Mouse (Mus musculus): ENCODE results near the gene Tiparp. TPM values are rescaled to one million over a fixed set of nuclear protein-coding genes. Genes with fewer than 3 reads are reported as not detected.

The Tiparp gene
- total RNA-seq, 2 experiments from 2014 or later: 9.9 to 11.5 TPM

DNA sequence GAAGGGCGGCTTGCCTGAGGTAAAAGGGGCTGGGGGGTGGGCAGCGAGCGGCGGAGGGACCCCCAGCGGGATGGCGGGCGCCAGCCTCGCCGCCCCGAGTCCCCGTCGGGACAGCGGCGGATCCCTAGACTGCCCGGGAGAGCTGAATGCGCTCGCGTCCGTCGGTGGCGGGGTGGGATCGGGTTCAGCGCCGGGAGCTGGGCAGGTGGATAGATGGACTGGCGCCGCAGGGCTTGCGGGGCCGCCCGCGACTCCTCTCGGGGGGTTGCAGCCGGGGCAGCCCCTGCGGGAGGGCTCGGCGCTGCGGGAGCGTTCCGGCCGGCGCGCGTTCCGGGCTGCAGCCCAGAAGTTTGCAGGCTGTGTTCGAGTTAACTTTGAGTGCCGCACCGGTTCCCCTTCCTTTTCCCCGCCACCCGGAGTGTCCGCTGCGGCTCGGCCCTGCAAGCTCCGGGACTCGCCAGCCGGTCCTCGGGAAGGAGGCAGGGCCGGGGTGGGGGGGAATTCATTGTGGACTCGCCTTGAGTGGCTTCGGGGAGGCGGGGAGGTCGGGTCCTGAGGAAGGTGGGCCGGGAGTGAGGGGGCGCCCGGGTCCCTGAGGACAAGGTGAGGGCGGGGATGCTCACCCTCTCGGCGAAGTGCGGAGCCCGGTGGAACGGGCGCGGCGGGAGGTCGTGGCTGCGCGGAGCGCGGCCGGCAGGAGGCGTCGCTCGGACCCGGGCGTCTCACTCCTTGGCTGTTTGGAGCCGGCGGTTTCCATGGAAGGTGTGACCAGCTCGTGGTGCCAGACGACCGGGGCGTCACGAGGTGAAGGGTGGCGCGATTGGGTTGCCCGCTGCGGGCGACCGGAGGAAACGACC is 632 bp downstream of the Tiparp start:
- intact Hi-C loops (cut with DNase I): loop anchor here (1.0 to 5.0 kb wide), 4 partner anchors 130 to 401 kb away; partner anchors contain the start of gene Ssr3
- peak; percentile 39 for DNase-seq (ENCODE audit: low spot score)

DNA sequence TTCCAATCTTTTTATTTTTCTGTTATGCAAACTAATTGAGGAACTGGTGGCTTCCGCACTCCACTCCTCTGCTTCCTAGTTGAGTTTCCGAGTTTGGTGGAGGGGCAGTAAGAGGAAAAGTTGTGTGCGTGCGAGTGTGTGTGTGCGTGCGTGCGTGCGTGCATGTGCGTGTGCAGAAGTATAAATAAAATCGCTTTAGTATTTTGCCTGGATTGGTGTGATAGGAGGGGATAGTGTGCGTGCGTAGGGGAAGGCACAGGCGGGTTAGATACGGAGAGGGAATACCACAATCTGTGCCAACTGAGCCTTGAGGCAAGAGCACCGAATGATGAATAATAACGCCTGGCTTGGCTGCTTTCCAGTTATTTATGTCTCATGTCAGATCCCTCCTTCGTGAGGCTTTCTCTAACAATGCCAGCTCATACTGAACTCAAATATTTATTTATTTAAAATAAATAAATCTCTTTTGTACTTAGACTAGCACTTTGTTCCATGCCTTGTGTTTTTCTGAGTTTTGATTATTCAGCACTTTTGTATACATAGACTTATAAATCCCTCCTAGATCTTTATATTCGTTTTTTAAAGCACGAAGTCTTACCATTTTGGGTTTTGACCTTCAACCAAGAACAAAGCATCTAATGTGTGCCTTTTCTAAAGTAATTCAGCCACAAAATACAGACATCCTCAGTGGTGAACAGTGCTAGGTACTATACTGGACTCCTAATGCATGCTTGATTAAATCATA is 1.4 kb downstream of the Tiparp start:
- no peak for DNase-seq (ENCODE audit: low spot score)
- intact Hi-C loops (cut with DNase I): loop anchor here (2.0 to 5.0 kb wide), 4 partner anchors 129 to 463 kb away; partner anchors contain the start of gene Ssr3

DNA sequence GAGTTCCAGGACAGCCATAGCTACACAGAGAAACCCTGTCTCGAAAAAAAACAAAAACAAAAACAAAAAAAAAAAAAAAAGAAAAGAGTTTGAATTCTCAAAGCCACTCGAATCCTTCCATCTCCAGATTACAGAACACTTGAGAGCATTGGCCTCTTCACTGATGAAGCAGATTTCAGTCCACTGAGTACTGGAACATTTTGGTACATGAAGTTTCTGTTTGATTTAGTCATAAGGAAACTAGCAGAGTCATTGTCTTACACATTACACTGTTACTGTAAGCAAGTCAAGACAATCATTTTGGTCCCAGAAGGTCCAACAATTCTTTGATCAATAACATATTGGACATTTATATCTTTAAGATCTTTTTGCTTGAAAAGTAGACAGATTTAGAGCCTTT is 4.8 kb downstream of the Tiparp start:
- intact Hi-C loops (cut with DNase I): loop anchor here (5.0 kb wide), 1 partner anchor 459 kb away; no protein-coding TSS in a partner anchor
- DNase-seq (ENCODE audit: low spot score): no peak

DNA sequence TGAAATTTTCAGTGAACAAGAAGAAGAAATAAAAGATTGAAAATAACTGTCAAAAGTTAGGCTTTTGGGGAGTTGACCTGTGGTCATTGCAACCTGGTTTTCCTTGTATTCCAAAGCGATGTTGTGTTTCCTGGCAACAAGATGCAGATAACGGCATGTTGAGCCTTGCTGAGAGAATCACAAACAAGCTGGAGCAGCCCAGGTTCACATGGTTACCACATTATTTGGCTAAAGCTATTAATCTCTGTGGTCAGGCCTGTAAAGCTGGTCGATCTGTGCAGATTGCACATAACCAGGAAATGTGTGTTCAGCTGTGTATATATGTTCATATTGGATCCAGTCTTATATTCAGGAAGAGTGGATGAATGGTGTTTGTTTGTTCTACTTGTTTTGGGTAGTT is 5.4 kb downstream of the Tiparp start:
- DNase-seq (ENCODE audit: low spot score): no peak
- intact Hi-C loops (cut with DNase I): loop anchor here (5.0 kb wide), 1 partner anchor 459 kb away; no protein-coding TSS in a partner anchor

DNA sequence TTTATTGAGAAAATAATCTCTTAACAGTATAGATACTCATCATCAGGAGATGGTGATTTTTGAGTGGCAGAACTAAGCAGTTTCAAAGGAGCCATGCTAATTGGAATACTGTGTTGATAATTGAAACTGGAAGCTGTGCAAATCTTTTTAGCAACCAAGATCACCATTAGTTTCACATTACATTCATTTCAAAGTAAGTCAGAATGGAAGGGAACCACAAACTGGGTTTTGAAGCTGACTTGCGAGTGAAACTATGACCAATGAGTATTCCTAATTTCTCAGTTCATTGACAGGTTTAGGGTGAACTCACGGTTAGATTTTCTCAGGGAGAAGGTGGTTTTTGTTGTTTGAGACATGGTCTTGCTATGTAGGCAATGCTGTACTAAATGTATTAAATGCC is 6.3 kb downstream of the Tiparp start:
- intact Hi-C loops (cut with DNase I): loop anchor here (5.0 kb wide), 1 partner anchor 458 kb away; no protein-coding TSS in a partner anchor
- DNase-seq (ENCODE audit: low spot score): no peak

DNA sequence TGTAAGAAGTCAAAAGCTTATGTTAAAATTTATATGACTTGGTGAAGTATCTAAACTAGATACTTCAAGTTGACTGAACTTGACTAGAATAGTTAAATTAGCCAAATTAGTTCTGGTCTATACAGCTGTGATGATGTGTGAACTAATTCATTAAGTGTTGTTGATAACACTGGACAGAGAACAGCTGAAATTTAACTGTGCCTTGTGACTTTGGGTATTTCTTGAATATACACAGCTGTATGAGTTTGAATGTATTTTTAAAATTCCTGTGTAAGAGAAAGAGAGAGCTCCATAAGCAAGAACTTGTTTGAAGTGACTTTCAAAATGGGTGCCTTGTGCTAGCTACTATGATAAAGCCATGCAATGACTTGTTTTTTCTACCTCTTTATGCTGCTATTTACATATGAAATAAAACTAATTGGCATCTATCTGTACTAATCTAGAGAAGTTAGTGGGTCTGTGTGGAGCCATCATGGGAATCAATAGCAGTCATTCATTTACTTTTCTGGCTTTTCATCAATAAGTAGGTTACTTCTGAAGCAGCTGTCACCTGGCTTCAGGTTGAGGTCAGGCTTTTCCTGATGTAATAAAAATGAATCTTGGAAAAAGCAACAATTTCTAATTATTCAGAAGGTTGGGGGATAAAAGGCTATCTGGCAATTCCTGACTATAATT is 7.0 kb downstream of the Tiparp start:
- no peak for DNase-seq (ENCODE audit: low spot score)
- intact Hi-C loops (cut with DNase I): no loop called here

DNA sequence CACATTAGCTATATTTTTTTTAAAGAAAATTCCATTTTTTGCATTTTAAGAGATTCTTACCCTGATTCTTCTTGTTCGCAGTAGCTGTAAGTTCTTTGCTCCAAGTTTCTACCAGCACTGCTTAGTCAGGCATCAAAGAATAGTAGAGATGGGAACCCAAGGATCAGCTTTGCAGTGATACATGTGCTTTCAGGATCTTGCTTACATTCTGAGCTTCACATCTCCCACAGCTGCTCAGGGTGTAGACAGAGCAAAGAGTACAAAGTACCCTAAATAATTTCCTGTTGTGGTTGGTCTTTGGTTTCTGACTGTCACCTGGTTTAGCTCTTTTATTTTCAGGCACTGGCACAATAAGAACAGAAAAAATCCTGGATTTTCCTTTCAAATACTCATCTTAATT is 9.1 kb downstream of the Tiparp start:
- DNase-seq (ENCODE audit: low spot score): no peak
- intact Hi-C loops (cut with DNase I): no loop called here

DNA sequence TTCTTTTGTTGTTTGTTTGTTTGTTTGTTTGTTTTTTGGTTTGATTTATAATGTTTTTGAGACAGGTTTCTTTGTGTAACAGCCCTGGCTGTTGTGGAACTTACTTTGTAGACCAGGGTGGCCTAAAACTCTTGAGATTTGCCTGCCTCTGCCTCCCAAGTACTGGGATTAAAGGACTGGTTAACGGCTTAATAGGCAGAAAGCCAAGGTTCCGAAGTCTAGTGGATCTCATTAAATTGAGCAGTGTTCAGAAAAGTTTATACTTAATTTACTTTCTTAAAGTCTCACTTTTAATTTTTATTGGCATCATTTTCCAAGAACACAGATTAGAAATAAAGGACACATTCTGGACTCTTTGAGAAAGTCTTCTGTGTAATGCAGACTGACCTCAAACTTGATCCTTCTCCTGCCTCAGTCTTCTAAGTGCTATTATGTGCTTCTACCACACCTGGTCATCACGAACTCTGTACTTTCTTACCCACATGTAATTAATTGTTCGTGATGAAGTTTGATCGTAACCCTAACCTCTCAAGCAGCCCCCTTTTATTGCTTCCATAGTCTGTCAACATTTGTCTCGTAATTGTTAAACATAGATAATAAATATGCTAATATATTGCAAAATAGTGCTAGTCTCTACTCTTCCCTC is 12.8 kb downstream of the Tiparp start:
- intact Hi-C loops (cut with DNase I): no loop called here
- no peak for DNase-seq (ENCODE audit: low spot score)

DNA sequence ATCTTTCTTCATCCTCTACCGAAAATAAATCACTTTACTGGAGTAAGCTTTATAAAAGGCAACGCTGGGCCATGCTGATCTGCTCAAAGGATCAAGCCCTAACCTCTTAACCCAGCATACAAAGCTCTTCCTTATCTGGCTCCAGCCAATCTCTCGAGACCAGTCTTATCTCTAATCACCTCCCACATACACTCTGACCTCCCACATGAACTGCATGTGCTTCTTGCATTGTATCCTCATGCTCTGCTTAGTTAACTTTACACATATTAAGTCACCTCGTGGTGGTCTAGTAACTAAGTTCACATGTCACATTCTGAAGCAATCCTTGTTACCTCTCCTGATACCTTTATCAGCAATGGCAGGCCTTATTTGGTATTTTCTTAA is 13.3 kb downstream of the Tiparp start:
- intact Hi-C loops (cut with DNase I): no loop called here
- DNase-seq (ENCODE audit: low spot score): no peak

DNA sequence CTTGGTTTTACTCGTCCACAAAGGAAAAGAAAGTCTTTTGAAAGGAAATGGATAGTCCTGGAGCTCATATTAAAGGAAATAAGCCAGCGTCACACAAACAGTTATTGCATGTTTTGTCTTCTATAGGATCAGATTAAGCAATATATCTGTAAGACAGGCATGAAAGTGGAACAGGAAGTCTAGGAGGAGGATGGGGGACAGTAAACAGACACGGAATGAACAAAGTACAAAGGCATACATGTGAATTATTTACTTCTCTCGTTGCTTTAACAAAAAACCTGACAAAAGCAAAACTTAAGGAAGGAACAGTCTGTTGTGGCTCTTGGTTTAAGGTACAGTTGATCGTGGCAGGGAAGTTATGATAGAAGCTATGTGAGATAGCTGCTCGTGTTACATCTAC is 21.6 kb downstream of the Tiparp start:
- intact Hi-C loops (cut with DNase I): no loop called here

DNA sequence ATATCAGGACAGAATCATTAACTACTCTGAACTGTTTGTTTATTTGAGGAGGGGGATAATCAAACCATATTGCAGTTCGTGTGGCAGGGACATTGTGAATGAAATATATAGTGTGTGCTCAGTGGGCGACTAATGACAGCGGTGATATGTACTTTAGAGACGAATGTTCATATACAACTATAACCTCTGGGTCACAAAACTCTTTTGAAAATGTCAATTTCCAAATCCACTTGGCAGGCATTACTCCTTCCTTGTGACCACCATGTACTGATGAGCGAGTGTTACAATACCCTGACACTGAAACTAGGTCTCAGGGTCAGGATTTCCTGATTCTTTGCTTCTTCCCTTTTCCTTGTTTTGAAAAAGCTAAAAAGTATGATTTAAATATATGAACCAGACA is 22.9 kb downstream of the Tiparp start:
- intact Hi-C loops (cut with DNase I): no loop called here
- no peak for DNase-seq (ENCODE audit: low spot score)

More for the DNA sequence above, 21.6 kb downstream of the Tiparp start:
- DNase-seq (ENCODE audit: low spot score): no peak

DNA sequence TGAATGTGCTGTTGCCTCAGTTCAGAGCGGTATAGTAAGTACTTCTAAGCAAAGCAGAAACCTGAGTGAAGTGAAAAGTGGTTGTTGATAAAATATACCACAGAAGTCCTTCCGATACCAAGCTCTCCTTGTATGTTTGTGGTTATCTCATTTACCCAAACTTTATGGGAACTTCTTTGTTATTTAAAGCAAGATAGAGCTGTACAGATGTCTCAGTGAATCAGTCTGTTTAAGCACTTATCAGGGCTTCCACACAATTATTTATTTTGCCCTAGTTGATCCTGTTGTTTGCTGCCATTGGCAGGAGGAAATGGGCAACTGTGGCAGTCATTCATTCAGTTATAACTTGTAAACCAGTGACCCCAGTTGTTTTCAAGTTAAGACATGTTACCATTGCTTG is 26.4 kb downstream of the Tiparp start:
- intact Hi-C loops (cut with DNase I): no loop called here
- DNase-seq (ENCODE audit: low spot score): no peak

DNA sequence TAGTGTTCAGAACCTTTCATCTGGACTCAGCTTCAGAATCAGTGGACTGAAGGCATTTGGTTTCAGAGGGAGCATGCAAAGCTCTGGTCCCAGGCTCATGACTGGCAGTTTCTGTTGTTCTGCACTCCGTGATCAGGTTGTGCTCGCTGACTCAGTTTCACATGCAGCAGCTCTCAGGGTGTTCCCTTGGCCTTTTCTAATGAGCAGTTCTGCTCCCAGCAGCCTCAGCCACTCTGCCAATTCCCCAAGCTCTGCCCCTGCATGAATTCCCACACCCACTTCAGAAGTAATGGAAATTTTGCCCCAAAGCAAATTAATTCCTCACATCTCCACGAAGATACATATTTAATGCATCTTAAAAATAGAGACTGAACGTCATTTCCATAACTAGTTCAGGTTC is 30.5 kb downstream of the Tiparp start:
- intact Hi-C loops (cut with DNase I): no loop called here
- DNase-seq (ENCODE audit: low spot score): no peak

DNA sequence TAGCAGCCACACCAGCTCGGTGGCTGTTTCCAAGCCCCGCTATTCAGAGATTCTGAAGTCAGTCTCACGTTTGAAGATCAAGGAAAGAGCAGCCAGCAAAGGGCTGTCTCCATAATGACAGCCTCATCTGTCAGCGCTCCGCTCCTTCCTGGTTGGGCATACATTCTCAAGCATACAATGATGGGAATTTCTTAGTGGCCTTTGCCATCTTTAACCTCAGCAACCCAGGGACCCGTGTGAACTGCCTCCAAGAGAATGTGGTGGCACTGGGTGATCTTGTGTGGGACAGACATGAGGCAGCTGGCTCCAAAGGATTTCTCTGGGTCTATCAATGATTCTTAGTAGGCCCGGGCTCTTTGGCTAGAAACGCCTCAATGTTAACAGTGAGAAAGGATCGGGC is 34.0 kb downstream of the Tiparp start:
- no peak for DNase-seq (ENCODE audit: low spot score)
- intact Hi-C loops (cut with DNase I): no loop called here

DNA sequence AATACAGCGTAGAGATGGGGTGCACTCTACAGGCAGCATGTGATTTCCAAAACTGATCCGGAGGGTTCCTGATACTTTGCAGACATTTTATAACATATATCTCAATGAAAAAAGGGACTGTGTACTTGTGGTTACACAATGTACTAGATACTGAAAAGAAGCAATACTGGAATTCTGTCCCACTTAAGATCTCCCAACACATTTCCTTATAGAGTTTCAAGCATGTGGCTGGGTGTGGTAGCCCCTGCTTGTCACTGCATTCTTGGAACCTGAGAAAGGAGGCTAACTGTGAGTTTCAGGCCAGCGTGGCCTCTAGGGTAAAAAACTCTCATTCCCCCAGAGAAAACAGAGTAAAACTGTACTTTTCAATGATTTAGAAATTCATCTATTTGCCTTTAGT is 34.5 kb downstream of the Tiparp start:
- DNase-seq (ENCODE audit: low spot score): no peak
- intact Hi-C loops (cut with DNase I): no loop called here

DNA sequence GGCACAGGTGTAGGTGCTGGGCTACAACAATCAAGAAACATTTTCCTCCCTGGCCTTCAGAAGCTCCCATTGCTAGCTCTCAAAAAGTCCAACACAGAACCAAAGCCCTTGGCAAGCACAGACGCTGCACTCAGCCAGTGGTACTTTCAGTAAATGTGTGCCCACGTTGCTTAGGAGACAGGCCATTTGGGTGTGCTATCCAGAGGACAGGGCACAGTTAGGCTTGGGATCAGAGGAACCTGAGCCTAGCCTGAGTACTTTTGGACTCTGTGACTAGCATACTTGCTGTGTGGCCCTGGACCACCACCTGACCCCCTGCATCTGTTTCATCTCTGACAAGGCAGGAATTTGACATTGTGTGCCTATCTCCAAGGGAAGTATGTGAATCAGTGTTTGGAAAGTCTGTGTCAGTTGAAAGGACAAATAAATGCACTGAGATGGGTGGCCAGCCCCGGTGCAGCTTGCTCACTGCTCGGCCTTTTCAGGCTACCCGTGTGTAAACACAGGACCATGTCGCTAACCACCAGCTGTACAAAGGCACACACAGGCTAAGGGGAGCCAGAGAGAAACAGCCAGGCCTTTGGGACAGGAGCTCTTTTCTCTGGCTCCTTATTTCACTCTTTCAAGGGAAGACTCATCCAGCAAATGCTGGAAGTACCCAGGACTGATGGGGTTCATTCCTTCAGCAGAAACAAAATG is 35.9 kb downstream of the Tiparp start:
- no peak for DNase-seq (ENCODE audit: low spot score)
- intact Hi-C loops (cut with DNase I): no loop called here

DNA sequence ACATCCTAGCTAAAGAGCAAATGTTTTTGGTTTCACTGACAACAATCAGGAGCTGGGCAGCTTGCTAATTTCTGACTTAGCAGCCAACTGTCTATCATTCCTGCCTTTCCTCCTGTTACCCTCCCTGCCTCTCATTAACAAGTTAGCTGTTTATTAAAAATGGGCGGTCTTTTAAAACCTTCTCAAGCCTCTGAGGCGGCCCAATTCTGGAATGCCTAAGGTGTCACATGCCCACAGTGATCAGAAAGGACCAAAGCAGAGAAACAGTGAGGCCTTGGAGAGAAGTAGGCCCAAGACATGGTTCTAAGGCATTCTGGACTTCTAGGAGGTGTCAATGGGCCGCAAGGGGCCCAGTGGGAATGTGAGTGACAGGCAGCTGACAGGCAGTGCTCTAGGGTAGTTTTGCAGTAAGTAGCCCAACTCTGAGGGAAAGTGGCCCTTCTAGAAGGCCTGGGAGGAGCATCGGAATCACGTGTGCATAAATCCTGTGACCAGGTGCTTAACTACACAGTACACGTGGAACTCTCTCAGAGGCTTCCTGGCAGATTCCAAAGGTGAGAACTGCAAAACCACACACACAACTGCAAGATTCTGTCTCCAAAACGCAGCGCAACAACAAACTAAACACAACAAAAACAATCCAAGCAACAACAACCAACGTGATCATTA is 37.6 kb downstream of the Tiparp start:
- no peak for DNase-seq (ENCODE audit: low spot score)
- intact Hi-C loops (cut with DNase I): no loop called here

DNA sequence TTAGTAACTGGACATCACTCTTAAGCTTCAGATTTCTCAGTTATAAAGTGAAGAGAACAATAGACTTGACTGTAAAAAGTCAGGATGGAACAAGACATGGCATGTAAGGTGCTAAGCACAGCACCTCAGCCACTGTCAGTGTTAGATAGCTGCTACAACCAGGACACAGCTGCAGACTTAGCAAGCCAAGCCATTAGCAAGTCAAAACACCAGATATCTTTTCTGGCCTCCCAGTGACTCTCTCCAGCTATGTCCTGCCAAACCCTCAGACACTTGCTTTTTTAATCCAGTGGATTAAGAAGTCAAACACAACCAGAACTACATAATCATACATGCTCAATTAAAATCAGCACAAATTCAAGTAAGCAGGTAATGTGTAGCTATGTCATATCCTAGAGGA is 41.7 kb downstream of the Tiparp start:
- no peak for DNase-seq (ENCODE audit: low spot score)
- intact Hi-C loops (cut with DNase I): no loop called here

DNA sequence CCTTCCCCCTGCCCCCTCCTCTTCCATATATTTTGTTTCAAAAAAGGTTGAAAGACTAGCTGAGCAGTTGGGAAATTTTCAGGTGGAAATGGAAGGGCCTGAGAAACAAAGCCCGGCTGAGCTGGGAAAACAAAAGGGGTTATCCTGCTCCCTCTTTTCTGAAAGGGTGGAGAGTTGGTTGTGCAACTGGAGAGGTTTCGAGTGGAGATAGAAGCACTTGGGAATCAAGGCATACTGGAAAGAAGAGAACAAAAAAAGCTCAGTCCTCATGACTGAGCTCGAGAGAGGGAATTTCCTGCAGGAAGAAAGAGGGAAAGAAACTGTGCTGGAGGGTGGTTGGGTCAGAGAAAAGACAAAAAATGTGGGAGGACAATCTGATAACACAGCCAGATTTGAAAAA is 45.3 kb downstream of the Tiparp start:
- no peak for DNase-seq (ENCODE audit: low spot score)
- intact Hi-C loops (cut with DNase I): no loop called here

Measured in heart, postnatal 25 days (tissue).